Mouse (Mus musculus) C2C12 (cell line): ENCODE measurements at regions not wholly inside any gene's neighbourhood (a gene's known extent, or its start where the extent isn't known, plus 50 kb on each side); places are given as distances from the start of the nearest gene placed in this dataset.

ENCODE experiments used
- H3K27me3 ChIP-seq: one replicate; pipeline ENCODE4 v1.6.1; 2011; ENCODE audit not compliant: control insufficient read depth, insufficient read depth, insufficient read length
- H3K36me3 ChIP-seq: one replicate; pipeline ENCODE4 v1.6.1; 2011; ENCODE audit not compliant: control insufficient read depth, insufficient read depth
- H3K4me3 ChIP-seq: one replicate; pipeline ENCODE4 v1.5.1; 2011; ENCODE audit warnings: mild to moderate bottlenecking, control low read depth; ENCODE audit not compliant: poor library complexity, insufficient read depth, severe bottlenecking
- H3K79me2 ChIP-seq: one replicate; pipeline ENCODE4 v1.6.1; 2011; ENCODE audit not compliant: control insufficient read depth, insufficient read depth
- H3K79me3 ChIP-seq: one replicate; pipeline ENCODE4 v1.6.1; 2011; ENCODE audit warnings: low read depth, control low read depth
- H3ac ChIP-seq: one replicate; pipeline ENCODE3; 2011; ENCODE audit warnings: low read depth; ENCODE audit not compliant: control insufficient read depth, insufficient read length
- CEBPB ChIP-seq: IDR thresholded peaks from one replicate; pipeline ENCODE4 v1.6.1; 2011; ENCODE audit warnings: low read depth, mild to moderate bottlenecking, control low read depth, moderate library complexity
- CTCF ChIP-seq: IDR thresholded peaks from one replicate; pipeline ENCODE4 v1.5.1; 2011; ENCODE audit not compliant: control insufficient read depth, insufficient read depth, insufficient read length
- FOSL1 ChIP-seq: IDR thresholded peaks from one replicate; pipeline ENCODE4 v1.8.0; 2011; ENCODE audit warnings: mild to moderate bottlenecking, low read length; ENCODE audit not compliant: poor library complexity, insufficient read depth, severe bottlenecking
- MAX ChIP-seq: IDR thresholded peaks from one replicate; pipeline ENCODE4 v1.6.1; 2011; ENCODE audit warnings: mild to moderate bottlenecking, control low read depth
- MYOD1 ChIP-seq: IDR thresholded peaks from one replicate; pipeline ENCODE4 v1.6.1; 2011; ENCODE audit warnings: low read depth; ENCODE audit not compliant: control insufficient read depth, insufficient read length
- MYOG ChIP-seq: IDR thresholded peaks from one replicate; pipeline ENCODE4 v1.6.1; 2011; ENCODE audit not compliant: control insufficient read depth, insufficient read length; ENCODE audit errors: extremely low read depth
- USF1 ChIP-seq: IDR thresholded peaks from one replicate; pipeline ENCODE4 v1.6.1; 2011; ENCODE audit warnings: low read depth, mild to moderate bottlenecking, control low read depth, moderate library complexity

DNA sequence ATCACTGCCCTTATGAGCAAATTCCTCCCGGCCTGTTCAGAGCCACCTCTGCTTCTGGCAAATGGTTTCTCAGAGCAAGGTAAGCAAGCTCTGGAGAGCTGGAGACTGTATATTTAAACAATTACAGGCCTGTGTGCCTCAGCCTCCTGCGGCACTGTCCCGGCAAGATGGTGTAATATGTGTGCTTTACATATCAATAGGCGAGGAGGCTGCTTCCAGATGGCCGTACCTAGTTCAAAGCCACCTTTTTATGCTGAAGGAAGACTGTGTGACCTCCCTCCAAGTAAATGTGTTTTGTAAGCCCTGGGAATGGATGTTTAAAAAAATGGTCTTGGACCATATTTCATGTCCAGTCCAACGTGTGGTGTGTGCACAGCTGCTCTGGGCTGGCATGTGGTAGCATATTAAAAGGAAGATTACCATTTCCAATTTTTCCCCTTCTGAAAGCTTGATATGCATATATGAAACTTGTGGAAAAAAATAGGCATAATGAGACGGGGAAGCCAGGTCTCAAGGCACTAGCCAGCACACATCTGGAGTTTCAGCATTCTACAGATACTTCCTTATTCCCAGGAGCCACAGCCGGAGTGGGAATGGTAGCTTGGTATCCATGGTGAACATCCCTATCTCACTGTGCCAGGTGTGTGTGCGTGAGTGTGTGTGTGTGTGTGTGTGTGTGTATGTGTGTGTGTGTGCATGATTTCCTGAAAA lies 717.6 kb upstream of the Car8 start:
- no peak overlapping the region for H3K4me3 ChIP-seq

DNA sequence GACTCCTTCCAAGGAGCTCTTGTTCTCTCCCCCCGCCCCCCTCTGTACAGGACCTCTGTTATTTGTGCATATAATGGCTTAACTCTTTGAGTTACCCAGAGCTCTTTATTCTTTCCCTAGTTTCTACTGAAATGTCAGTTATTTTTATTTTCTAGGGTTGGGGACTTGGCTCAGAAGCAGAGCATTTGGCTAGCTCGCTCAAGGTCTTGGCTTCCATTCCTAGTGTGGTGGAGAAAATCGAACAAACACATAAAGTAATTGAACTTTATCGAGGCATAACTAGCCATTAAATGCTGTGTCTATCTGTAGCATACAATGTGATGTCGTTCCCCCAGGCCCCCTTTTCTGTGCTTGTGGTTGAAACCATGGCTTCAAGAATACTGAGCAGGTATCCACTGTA lies 716.5 kb upstream of the Car8 start:
- Histone ChIP-seq H3ac (no peak overlapping the region), H3K4me3 (no peak overlapping the region), H3K79me3 (no peaks in the 10 kb centered on the region), H3K36me3 (no peaks in the 10 kb centered on the region), H3K79me2 (no peaks in the 10 kb centered on the region), H3K27me3 (no peaks in the 10 kb centered on the region)
- TF ChIP-seq MAX: no peak
- TF ChIP-seq MYOG: no peak
- TF ChIP-seq USF1: no peak
- TF ChIP-seq FOSL1: no peak
- TF ChIP-seq CTCF: no peak
- no peak for TF ChIP-seq MYOD1
- no peak for TF ChIP-seq CEBPB

More for the DNA sequence above, 717.6 kb upstream of the Car8 start:
- no peak for TF ChIP-seq MYOG
- TF ChIP-seq MAX: no peak
- no peak for TF ChIP-seq CEBPB
- TF ChIP-seq CTCF: no peak
- TF ChIP-seq USF1: no peak
- no peak for TF ChIP-seq FOSL1
- TF ChIP-seq MYOD1: no peak
- H3K79me2 ChIP-seq: no peaks in the 10 kb centered on the region
- H3ac ChIP-seq: no peak overlapping the region
- H3K79me3 ChIP-seq: no peaks in the 10 kb centered on the region
- H3K36me3 ChIP-seq: no peaks in the 10 kb centered on the region
- no peaks in the 10 kb centered on the region for H3K27me3 ChIP-seq

DNA sequence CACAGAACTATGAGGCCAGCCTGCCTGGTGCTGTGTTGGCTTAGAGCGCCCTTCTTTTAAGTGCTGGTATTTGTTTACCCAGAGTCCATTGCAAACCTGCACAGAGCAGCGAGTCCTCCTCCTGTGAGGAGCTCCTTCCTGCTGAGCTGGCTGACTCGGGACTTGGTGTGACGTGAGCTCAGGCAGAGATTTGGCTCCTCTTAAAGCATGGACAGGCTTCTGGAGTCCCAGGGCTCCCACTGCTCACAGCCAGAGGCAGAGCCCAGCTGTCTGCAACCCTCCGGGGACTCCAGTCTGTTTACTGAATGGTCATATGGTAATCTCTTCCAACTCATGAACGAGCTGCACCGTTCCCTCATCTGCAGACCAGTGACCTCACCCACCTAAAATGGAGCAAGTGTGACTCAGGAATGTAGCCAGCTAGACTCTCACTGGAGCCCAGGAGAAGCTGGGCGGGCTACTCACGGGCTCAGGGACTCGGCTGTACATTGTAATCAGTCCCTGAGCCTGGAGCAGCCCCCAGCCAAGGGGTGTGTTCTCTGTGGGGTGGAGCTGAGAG lies 715.6 kb upstream of the Car8 start:
- H3ac ChIP-seq: peak overlapping the region; percentile 42
- H3K79me2 ChIP-seq: no peaks in the 10 kb centered on the region
- H3K4me3 ChIP-seq: no peak overlapping the region
- H3K36me3 ChIP-seq: no peaks in the 10 kb centered on the region
- H3K27me3 ChIP-seq: no peaks in the 10 kb centered on the region
- H3K79me3 ChIP-seq: no peaks in the 10 kb centered on the region
- TF ChIP-seq USF1: no peak
- TF ChIP-seq MYOG: no peak
- no peak for TF ChIP-seq FOSL1
- TF ChIP-seq MYOD1: peak; percentile 12

DNA sequence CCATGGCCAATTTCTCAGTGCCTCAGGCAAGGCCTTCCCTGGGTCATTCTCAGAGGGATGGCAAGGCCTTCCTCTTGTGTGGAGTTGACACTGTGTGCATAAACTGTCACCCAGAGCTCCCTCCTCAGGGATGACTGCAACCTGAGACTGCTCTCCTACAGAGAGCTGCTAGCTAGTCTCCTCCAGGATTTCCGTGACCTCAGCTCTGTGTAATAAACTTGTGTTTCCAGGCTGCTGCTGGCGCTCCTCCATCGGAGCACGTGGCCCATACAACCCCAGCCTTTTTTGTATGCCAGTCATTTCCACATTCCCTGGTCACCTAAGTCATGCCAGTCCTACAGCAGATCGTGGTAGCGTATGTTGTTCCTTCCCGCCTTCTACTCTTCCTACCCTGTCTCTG lies 714.3 kb upstream of the Car8 start:
- H3ac ChIP-seq: no peak overlapping the region
- H3K36me3 ChIP-seq: no peaks in the 10 kb centered on the region
- no peaks in the 10 kb centered on the region for H3K79me2 ChIP-seq
- H3K79me3 ChIP-seq: no peaks in the 10 kb centered on the region
- no peak overlapping the region for H3K4me3 ChIP-seq
- H3K27me3 ChIP-seq: no peaks in the 10 kb centered on the region
- TF ChIP-seq USF1: no peak
- TF ChIP-seq CEBPB: no peak
- TF ChIP-seq CTCF: no peak
- TF ChIP-seq MAX: no peak
- no peak for TF ChIP-seq MYOD1
- TF ChIP-seq FOSL1: no peak
- TF ChIP-seq MYOG: no peak

DNA sequence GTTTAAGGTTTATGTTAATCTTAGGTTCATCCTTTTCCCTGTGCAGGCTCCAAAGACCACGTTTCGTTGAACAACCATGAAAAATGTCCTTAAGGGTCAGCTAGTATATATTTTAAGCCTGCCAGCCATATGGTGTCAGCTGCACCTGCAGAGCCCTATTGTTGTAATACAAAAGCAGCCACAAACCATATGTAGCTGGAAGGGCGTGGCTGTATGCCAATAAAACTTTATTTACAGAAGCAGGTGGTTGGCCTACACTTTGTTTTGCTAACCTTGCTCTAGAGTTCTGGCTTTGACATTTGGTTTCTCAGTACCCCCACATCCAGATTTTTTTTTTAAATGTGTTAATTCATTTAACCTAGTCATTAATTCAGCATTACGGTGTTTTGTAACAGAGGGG lies 711.1 kb upstream of the Car8 start:
- Histone ChIP-seq H3K79me3 (no peaks in the 10 kb centered on the region), H3K27me3 (no peaks in the 10 kb centered on the region), H3K79me2 (no peaks in the 10 kb centered on the region), H3K36me3 (no peaks in the 10 kb centered on the region), H3K4me3 (no peak overlapping the region), H3ac (no peak overlapping the region)
- TF ChIP-seq MYOD1 (peak; percentile 10), MAX (no peak)

DNA sequence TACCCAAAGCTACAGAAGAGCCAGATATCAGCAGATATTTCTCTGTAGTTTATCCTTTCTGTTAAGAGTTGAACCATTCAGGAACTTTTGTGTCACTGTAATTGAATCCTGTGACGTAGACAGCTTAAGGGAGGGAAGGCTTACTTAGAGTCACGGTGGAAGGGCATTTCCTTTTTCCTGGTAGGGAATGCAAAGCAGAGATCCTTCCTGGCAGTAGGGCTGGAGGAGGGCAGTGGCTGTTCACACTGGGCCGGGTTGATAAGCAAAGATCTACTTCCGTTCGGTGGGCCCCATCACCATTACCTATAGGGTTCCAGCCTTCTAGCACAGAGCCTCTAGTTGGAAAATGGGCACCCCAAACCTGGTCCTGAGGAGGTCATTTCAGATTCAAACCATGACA lies 710.7 kb upstream of the Car8 start:
- Histone ChIP-seq H3K36me3 (no peaks in the 10 kb centered on the region), H3K79me3 (no peaks in the 10 kb centered on the region), H3K79me2 (no peaks in the 10 kb centered on the region), H3ac (no peak overlapping the region), H3K27me3 (no peaks in the 10 kb centered on the region), H3K4me3 (no peak overlapping the region)
- TF ChIP-seq CEBPB (no peak), FOSL1 (no peak), MAX (no peak), MYOG (no peak), CTCF (no peak), USF1 (no peak), MYOD1 (no peak)
